Mouse (Mus musculus) megakaryocyte, embryonic 14.5 days (primary cell): ENCODE measurements around the gene Cask.

Source experiments
- FLI1 ChIP-seq: IDR thresholded peaks from 2 replicates; pipeline ENCODE4 v1.6.1; 2012; ENCODE audit warnings: low read length, inconsistent platforms, mixed read lengths
- GATA1 ChIP-seq: IDR thresholded peaks from 3 replicates; pipeline ENCODE4 v1.6.1; 2012; ENCODE audit warnings: mixed read lengths, low read length, inconsistent platforms, borderline replicate concordance

DNA sequence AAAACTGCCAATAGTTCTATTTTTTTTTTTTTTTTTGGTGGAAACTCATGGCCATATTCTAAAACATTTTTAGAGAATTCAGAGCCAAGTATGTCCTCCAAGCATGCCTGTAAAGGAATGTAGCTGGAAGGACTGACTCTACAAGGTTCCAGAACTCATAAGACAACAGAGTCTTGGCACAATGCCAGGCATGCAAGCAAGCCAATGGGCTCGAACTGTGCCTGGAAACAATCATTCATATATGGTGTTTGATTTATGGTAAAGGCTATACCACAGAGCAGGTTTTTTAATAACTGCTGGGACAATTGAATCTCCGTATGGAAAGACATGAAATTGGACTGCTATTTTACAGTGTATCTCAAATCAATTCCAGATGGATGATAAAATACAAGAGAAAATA is 146.1 kb downstream of the Cask start:
- TF ChIP-seq GATA1 (no peak), FLI1 (no peak)
